Mouse (Mus musculus) layer of hippocampus, adult 2 months (tissue): ENCODE measurements around the gene Vars. TPM values are rescaled to one million over a fixed set of nuclear protein-coding genes. Genes with fewer than 3 reads are reported as not detected.
"Not testable (repeated sequence)": the region's sequence is repeated elsewhere in the genome, so short reads cannot be mapped to it uniquely, and the experiment has no call there.

Experiments used
- DNase-seq, 2 experiments: peaks; one replicate each; pipeline ENCODE4 v3.0.0; 2022; ENCODE audit warnings: low spot score in 2 of 2
- H3K27ac ChIP-seq: fragments of 200-600 bp; 2 replicates; pipeline ENCODE4 v1.8.1; 2022
- H3K4me3 ChIP-seq: fragments of 200-600 bp; 2 replicates; pipeline ENCODE4 v1.8.1; 2022; ENCODE audit warnings: mild to moderate bottlenecking
- CTCF ChIP-seq: fragments of 200-600 bp; conservative IDR thresholded peaks from 2 replicates; pipeline ENCODE4 v1.8.1; 2022; ENCODE audit warnings: antibody characterized with exemption, mild to moderate bottlenecking, moderate library complexity
- total RNA-seq, 2 experiments: library from RNA; stranded (reverse); gene quantifications; 2 replicates each; pipeline ENCODE4 v1.2.3; 2021

The Vars gene
- total RNA-seq, 2 experiments from 2014 or later = 48.2 to 55.1 TPM

DNA sequence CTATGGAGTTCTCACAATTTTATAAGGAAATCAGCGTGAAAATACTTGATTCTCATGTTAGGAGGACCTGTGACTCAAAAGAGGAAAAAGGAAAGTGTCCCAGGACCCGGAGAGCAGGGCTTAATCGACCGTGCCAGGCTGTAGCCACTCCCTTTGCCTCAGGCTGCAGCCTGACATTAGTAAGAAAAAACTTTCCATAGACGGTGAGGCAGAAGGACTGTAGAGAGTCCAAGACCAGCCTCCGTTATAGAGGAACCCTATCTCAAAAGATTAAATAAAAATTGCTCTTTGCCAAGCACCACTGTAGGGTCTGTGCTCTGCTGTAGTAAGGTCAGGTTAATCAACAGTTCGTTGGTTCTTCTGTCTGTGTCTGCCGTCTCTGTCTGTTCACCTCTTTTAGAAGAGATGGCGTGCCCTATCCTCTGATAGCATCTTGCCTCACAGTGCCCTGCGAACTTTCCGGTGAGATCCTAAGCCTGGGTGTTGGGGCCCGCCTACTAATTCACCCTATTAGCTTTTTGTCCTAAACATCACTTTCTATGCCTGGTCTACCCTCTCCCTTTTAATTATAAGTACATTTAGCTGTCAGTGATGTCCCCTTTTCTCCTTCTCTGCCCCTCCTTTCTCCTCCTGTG is 40.8 kb upstream of the Vars start:
- DNase-seq = no peak
- Histone ChIP-seq H3K27ac (peak overlapping the region; percentile 95), H3K4me3 (peak overlapping the region; percentile 66)
- TF ChIP-seq CTCF = no peak

DNA sequence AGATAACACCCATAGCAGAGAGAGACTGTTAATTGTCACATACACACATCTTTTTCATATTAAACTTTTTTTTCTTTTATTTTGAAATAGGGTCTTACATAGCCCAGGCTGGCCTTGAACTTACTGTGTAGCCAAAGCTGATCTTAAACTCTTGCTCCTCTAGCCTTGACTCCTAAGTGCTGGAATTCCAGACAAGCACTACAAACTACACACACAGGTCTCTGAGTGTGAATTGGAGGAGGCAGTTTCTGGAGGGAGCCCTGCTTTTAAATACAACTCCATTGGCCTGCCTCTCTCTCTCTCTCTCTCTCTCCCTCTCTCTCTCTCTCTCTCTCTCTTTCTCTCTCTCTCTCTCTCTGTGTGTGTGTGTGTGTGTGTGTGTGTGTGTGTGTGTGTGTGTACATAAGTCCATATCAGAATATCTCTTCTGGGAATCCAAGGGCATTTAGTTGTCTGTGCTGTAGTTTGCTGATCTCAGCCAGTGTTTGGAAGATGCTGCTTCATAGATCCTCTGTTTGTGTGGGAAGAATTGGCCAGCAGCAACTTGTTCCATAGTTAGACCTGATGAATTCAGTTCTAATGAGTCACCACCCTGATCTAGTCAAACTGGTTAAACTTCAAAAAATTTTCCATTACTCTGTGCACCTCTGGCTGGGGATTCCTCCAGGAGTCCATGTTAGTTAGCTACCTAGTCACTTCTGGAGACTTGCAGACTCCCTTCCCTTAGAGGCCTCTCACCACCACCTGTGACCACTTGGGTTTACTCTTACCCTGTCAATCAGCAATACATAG is 39.9 kb upstream of the Vars start:
- peak overlapping the region; percentile 95; the same call in 1 of the 2 replicates for H3K27ac ChIP-seq
- no peak for TF ChIP-seq CTCF
- no peak overlapping the region for H3K4me3 ChIP-seq
- DNase-seq = no peak

DNA sequence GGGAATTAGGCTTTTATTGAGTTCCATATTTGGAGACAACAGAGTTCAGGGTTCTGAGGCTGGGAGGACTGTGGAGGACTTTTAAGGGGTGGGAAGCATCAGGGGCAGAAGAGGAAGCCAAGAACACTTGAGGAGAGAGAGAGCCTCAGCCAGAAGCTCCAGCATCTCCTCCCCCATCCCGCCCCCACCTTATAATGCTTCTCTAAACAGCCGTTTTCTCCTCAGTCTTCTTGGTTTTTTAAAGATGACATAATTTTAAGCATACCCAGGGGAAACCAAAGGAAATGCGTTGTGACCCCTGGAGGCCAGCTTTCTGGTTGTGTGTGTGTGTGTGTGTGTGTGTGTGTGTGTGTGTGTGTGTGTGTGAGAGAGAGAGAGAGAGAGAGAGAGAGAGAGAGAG is 38.7 kb upstream of the Vars start:
- Histone ChIP-seq H3K27ac (peak overlapping the region; percentile 18; the same call in 1 of the 2 replicates), H3K4me3 (no peak overlapping the region)
- TF ChIP-seq CTCF = no peak
- no peak for DNase-seq

DNA sequence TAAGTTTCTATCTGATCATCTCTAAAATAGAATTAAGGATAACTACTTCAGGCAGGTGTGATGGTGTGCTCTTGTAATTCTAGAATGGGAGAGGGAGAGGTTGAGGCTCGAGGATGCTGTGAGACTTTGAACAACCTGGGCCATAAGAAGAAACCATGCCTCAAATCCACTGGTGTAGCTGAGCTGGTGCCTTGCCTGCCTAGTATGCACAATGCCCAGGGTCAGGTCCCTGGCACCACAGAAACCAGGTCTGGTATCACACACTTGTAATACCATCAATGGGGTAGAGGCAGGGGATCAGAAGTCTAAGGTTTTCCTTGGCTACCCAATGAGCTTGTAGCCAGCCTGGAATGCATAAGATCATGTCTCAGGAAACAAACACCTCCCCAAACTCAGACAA is 37.9 kb upstream of the Vars start:
- TF ChIP-seq CTCF = no peak
- Histone ChIP-seq H3K27ac (no peak overlapping the region), H3K4me3 (no peak overlapping the region)
- no peak for DNase-seq

DNA sequence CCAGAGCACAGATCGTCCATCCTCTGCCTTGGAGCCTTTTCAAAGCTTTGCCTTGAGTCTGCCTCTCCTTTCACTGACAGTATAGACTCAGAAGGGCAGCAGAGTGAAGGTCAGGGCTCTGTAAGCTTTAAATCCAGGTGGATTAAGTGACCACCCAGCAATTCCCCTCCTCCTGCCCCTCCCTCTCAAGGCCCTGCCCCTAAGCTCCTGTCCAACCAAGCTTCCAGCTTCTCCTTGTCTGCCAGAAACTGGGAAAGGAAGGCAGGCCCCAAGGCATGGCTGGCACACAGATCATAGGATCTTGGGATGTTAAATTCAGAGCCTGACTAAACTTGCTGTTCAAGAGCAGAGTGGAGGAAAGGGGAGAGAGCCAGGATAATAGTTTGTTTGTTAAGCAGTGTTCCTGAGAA is 36.1 kb upstream of the Vars start:
- Histone ChIP-seq H3K27ac (no peak overlapping the region), H3K4me3 (no peak overlapping the region)
- no peak for TF ChIP-seq CTCF
- DNase-seq = no peak

DNA sequence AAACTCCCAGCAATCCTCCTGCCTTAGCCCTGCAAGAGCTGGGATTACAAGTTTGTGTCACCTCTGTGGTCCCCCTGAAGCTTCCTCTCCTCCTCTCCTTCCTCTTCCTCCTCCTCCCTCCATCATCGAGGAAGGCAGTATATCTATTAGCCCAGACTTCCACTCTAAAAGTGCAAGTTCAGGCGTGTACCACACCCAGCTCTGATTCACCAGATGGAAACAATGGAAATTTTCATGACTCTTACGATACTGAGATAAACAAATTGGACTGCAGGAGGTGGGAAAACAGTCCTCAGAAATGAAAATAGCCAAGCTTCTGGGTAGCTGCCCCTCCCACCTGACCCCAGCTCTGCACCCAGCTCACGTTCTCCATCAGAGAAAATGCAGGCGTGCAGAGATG is 35.2 kb upstream of the Vars start:
- Histone ChIP-seq H3K4me3 (no peak overlapping the region), H3K27ac (no peak overlapping the region)
- DNase-seq = no peak
- no peak for TF ChIP-seq CTCF

DNA sequence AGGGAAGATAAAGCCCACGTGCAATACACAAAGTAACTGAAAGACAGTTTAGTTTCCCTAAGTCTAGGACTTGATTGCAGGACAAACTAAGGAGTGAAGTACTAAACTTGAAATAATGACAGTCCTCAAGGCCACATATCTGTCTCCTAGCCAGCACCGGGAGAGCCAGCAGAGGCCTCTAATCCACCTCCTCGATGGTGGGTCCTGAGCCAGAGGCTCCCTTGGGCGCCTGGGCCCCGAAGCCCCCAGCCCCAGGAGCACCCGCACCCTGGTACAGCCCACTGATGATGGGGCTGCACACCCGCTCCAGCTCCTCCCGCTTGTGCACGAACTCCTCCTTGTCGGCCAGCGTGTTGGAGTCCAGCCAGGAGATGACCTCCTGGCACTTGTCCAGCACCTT is 31.0 kb upstream of the Vars start, which contains the start of gene Gm20481:
TSS of gene Gm20481 (plus strand) at position 91 of the 400 bp plus-strand sequence.
- H3K4me3 ChIP-seq, DNase-seq, H3K27ac ChIP-seq: not testable (repeated sequence)

DNA sequence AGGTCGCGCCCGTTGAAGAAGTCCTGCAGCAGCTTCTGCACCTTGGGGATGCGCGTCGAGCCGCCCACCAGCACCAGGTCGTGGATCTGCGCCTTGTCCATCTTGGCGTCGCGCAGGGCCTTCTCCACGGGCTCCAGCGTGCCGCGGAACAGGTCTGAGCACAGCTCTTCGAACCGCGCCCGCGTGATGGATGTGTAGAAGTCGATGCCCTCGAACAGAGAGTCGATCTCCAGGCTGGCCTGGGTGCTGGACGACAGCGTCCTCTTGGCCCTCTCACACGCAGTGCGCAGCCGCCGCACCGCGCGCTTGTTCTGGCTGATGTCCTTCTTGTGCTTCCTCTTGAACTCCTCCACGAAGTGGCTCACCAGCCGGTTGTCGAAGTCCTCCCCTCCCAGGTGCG is 29.9 kb upstream of the Vars start:
- DNase-seq, H3K27ac ChIP-seq, H3K4me3 ChIP-seq: not testable (repeated sequence)

DNA sequence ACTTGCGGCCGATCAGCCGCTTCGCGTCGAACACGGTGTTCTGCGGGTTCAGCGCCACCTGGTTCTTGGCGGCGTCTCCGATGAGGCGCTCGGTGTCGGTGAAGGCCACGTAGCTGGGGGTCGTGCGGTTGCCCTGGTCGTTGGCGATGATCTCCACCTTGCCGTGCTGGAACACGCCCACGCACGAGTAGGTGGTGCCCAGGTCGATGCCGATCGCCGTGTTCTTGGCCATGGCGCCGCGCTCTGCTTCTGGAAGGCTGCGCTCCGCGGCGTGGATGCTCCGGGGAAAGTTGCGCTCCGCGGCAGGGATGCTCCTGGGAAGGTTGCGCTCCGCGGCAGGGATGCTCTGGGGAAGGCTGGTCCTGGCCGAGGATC is 29.1 kb upstream of the Vars start:
- not testable (repeated sequence) for DNase-seq, H3K27ac ChIP-seq
- H3K4me3 ChIP-seq = peak overlapping the region; percentile 59

DNA sequence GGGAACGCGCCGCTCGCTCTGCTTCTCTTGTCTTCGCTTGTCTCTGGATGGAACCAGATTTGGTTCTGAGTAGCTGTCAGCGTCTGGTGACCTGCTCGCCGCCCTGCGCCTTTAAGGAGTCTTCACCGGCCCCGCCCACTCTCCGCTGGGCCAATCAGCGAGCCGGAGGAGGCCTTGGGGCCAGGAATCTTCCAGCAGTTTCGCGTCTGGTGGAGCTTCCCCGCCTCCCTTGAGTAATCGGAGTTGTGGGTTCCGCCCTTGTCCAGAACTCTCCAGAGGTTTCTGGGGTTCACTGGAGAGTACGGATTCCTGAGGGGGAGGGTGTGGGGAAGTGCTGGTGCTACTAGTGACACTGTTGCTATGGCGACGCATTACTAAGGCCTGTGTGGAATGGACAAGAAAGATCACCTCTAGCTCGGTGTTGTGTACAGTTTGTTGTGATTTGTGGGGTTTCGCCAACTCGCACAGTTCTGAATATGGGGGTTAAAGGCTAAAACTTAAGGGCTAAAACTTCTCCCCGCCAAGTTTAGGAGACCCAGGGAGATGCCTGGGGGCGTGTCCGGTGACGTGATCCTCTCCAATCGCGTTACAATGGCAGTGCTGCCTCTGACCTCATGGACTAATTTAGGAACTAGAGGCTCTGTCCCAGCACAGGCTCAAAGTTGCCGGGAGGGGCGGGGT is 28.6 kb upstream of the Vars start, which contains the start of the genes Hspa1a and Hspa1l:
TSS of gene Hspa1a (minus strand) at position 88 of the 681 bp plus-strand sequence.
TSS of gene Hspa1l (plus strand) at position 635 of the 681 bp plus-strand sequence.
- Histone ChIP-seq H3K27ac (peak within 1 kb of the TSS; percentile 81), H3K4me3 (peak within 1 kb of the TSS; percentile 59)
- peak; percentile 61 to 71 for DNase-seq

DNA sequence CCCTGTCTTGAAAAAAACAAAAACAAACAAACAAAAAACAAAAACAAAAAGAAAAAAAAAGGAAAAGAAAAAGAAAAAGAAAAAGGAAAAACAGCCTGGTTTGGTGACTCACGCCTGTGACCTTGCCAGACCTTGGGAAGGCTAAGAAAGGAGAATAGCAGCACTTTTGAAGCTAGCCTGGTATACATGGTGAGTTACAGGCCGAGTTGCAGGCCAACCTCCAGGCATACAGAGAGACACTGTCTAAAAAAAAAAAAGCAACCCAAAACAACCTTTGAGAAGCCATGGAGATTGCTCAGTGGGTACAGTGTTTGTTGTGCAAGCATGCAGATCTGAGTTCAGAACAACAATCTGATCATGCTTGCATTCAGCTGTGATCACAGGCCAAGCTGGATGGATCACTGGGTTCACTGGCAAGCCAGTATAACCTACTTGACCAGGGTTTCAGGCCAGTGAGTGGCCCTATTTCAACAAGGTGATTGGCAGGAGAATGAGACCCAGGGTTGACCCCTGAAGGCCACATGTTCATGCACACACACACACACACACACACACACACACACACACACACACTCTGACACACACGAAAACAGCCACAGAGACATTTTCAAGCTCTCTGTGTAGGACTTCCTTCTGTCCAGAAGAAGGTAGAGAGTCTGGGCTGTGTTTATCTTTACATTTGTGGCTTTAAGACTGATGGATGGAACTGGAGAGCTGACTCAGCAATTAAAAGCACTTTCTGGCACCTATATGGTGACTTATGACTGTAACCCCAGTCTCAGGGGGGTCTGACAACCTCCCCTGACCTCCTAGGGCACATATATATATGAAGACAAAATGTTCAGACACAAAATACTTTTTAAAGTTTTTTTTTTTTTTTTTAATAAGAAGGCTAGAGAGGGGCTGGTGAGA is 24.9 kb upstream of the Vars start:
- Histone ChIP-seq H3K27ac (no peak overlapping the region), H3K4me3 (no peak overlapping the region)
- no peak for TF ChIP-seq CTCF
- DNase-seq = no peak

DNA sequence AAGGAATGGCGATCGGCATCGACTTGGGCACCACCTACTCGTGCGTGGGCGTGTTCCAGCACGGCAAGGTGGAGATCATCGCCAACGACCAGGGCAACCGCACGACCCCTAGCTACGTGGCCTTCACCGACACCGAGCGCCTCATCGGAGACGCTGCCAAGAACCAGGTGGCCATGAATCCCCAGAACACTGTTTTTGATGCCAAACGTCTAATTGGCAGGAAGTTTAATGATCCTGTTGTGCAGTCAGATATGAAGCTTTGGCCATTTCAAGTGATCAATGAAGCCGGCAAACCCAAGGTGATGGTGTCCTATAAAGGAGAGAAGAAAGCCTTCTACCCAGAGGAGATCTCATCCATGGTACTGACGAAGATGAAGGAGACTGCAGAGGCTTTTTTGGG is 23.8 kb upstream of the Vars start:
- H3K4me3 ChIP-seq = no peak overlapping the region
- H3K27ac ChIP-seq = no peak overlapping the region
- DNase-seq = no peak
- no peak for TF ChIP-seq CTCF

DNA sequence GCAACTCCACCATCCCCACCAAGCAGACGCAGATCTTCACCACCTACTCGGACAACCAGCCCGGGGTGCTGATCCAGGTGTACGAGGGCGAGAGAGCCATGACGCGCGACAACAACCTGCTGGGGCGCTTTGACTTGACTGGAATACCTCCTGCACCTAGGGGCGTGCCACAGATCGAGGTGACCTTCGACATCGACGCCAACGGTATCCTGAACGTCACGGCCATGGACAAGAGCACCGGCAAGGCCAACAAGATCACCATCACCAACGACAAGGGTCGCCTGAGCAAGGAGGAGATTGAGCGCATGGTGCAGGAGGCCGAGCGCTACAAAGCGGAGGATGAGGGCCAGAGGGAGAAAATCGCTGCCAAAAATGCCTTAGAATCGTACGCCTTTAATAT is 22.5 kb upstream of the Vars start:
- no peak for TF ChIP-seq CTCF
- no peak for DNase-seq
- Histone ChIP-seq H3K27ac (no peak overlapping the region), H3K4me3 (no peak overlapping the region)
